Comparison of ENCODE assay signal across 18 mouse cellular contexts in the genomic region with DNA sequence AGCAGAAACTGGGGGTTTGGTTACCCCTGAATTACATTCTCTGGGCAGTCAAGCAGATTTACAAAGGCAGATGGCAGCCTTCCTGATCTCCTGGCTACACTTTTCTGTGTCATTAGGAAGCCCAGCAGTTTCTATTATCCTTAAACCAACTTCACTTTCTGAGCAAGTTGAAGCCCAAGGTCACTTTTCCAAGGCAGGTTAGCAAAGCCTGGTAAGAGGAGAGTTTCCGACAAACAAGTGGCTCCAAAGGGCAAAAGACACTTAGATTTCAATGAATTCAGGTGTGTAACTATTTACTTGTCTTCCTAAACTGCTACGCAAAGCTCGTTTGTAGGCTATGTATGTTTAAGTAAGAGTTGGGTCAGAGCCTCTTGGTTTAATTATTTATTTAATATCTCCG. TPM values are rescaled to one million over a fixed set of nuclear protein-coding genes. Genes with fewer than 3 reads are reported as not detected.
"Had no signal": no experiment of that assay in that cellular context is flagged by ENCODE, and none has a peak within 500 bp of the region (broad histone marks: within the 10 kb centered on the region; RNA-seq: fewer than 3 reads in every experiment).

No protein-coding gene starts in this region.

- H3K4me3 ChIP-seq: layer of hippocampus, adult 2 months; megakaryocyte, embryonic 14.5 days; midbrain, embryonic 10.5 days; midbrain, embryonic 13.5 days; neural tube, embryonic 12.5 days; neural tube, embryonic 15.5 days had no signal

- H3K27ac ChIP-seq: kidney, postnatal 0 days; liver, embryonic 14.5 days; midbrain, embryonic 13.5 days; neural tube, embryonic 12.5 days had no signal

- DNase-seq: layer of hippocampus, adult 9-11 months; liver, postnatal 0 days; lung, embryonic 14.5 days; right cerebral cortex, adult 18-20 months; right cerebral cortex, postnatal 14 days; right cerebral cortex, postnatal 4 days; thymus, postnatal 25 days had no signal

- H3K36me3 ChIP-seq: midbrain, embryonic 13.5 days; neural tube, embryonic 12.5 days; neural tube, embryonic 15.5 days had no signal

RNA-seq across cellular contexts. Expression of gene Prrt1, which starts 14.0 kb away (rescaled TPM):
- total RNA-seq: liver, adult 2 months had no signal

RNA-seq across cellular contexts. Expression of gene Tnxb, which starts 27.0 kb away (rescaled TPM):
- total RNA-seq: monocyte, adult 5-6 weeks had no signal
- polyA plus RNA-seq: limb, embryonic 11.5 days; midbrain, embryonic 10.5 days had no signal
